Mouse (Mus musculus) embryonic fibroblast, embryonic 13.5 days (primary cell): ENCODE data around the gene Stradb. TPM values are rescaled to one million over a fixed set of nuclear protein-coding genes. Genes with fewer than 3 reads are reported as not detected.

ENCODE experiments used
- H3K27ac ChIP-seq: 2 replicates; pipeline ENCODE4 v1.5.1; 2012; ENCODE audit warnings: low read length, control low read depth, inconsistent platforms; ENCODE audit not compliant: insufficient read depth
- H3K4me1 ChIP-seq: 2 replicates; pipeline ENCODE4 v1.6.1; 2011; ENCODE audit warnings: low read length; ENCODE audit not compliant: control insufficient read depth, insufficient read depth
- H3K4me3 ChIP-seq: 2 replicates; pipeline ENCODE4 v1.5.1; 2011; ENCODE audit warnings: mild to moderate bottlenecking, control low read depth, low read length; ENCODE audit not compliant: insufficient read depth
- CTCF ChIP-seq: IDR thresholded peaks from 2 replicates; pipeline ENCODE4 v1.5.1; 2011; ENCODE audit warnings: mild to moderate bottlenecking, control low read depth, low read length, moderate library complexity, borderline replicate concordance; ENCODE audit not compliant: insufficient read depth
- POLR2A ChIP-seq: IDR thresholded peaks from 2 replicates; pipeline ENCODE4 v1.6.1; 2011; ENCODE audit warnings: low read depth, mild to moderate bottlenecking, control low read depth, low read length, moderate library complexity
- polyA plus RNA-seq: library from polyadenylated mRNA; stranded (reverse); fragments of >200 nt; gene quantifications from 2 replicates; pipeline ENCODE4 v1.2.4, GENCODE M21; 2011; ENCODE audit warnings: low read depth; ENCODE audit not compliant: missing spikeins, insufficient read length

Stradb gene
- 16.1 and 16.8 TPM in 2 replicates for polyA plus RNA-seq

DNA sequence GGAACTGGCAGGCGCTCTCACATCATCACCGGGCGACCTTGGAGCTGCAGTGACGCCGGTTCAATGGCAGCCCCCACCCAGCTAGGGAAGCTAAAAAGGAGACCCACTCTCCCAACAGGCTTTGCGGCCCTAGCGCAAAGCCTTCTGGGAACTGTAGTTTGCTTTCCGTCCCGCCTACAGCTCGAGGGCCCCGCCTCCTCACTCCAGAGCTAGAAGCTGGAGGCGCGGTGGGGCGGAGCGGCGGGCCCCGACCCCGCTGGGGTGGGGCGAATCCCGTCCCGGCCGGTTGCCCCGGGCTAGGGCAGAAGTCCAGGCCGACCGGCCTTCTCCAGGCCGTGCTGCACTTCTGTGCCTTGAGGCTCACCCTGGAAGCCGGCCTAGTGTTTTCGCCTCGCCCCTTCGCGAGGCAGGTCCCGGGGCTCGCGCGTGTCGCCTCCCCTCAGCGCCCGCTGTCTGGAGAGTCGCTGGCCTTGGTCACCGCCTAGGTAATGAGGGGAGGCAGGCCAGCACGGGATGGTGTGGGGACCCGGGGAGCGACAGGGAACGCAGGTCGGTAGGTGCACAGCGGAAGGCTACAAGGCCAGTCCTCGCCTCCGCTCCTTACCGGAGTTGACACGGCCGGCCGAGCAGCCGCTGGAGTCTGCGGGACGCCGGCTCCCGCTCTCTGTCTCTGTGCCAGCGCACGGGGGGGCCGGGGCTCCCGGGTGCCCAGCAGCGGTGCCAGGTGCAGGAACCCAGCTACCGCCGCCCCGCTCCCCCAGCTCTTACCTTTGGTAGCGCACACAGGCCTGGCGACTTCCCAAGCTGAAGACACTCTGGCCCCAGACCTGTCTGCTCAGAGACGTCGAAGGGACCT, at the start of gene Stradb, which contains the start of gene Trak2:
TSS of gene Stradb (plus strand) at position 157 of the 856 bp plus-strand sequence.
TSS of gene Trak2 (minus strand) at position 65 of the 856 bp plus-strand sequence.
- H3K4me3 ChIP-seq, result peak within 1 kb of the TSS; percentile 90
- TF ChIP-seq CTCF (no peak), POLR2A (peak; percentile 77)
- peaks cover 6% of the 10 kb centered on the region; the same call in 1 of the 2 replicates for H3K4me1 ChIP-seq
- peak within 1 kb of the TSS; percentile 38; the same call in 1 of the 2 replicates for H3K27ac ChIP-seq

- no peak overlapping the region for H3K27ac ChIP-seq
- no peak overlapping the region for H3K4me3 ChIP-seq
- no peaks in the 10 kb centered on the region for H3K4me1 ChIP-seq
- TF ChIP-seq CTCF (no peak), POLR2A (no peak)
Measured at GRCm38 (mm10) chr1:58926664-58927063, 46.7 kb upstream of the Stradb start.

- Histone ChIP-seq H3K27ac (no peak overlapping the region), H3K4me1 (no peaks in the 10 kb centered on the region), H3K4me3 (no peak overlapping the region)
- TF ChIP-seq CTCF (no peak), POLR2A (no peak)
Measured at GRCm38 (mm10) chr1:58936746-58937605, 36.3 kb upstream of the Stradb start.

GRCm38 (mm10) chr1:58937606-58938099, 35.7 kb upstream of the Stradb start:
- no peaks in the 10 kb centered on the region for H3K4me1 ChIP-seq
- H3K4me3 ChIP-seq, result no peak overlapping the region
- TF ChIP-seq POLR2A, result no peak
- no peak for TF ChIP-seq CTCF
- H3K27ac ChIP-seq, result no peak overlapping the region

DNA sequence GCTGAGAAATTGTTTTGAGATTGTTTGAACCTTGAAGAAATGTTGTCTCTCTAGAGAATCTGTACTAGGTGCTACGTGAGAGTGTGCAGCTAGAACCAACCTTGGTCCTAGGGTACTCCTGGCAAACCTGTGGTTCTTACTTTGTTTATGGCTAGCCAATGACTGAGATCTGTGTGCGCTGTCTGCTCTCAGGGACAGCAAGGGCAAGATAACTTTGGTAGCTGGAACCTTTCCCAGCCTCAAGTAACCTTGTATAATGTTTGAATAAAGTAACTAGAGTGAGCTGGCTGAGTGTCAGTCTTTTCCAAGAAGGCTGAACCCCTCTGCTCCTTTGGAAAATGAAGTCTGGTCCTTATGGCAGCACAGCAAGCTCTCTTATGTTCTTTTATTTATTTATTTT, 27.8 kb upstream of the Stradb start:
- peaks cover 4% of the 10 kb centered on the region; the same call in 1 of the 2 replicates for H3K4me1 ChIP-seq
- H3K27ac ChIP-seq, result no peak overlapping the region
- H3K4me3 ChIP-seq, result no peak overlapping the region
- TF ChIP-seq CTCF (no peak), POLR2A (no peak)

GRCm38 (mm10) chr1:58945960-58946670, 27.2 kb upstream of the Stradb start:
- TF ChIP-seq POLR2A, result no peak
- TF ChIP-seq CTCF, result no peak
- H3K4me3 ChIP-seq, result no peak overlapping the region
- no peak overlapping the region for H3K27ac ChIP-seq
- H3K4me1 ChIP-seq, result peaks cover 9% of the 10 kb centered on the region

- TF ChIP-seq POLR2A, result no peak
- H3K4me1 ChIP-seq, result peaks cover 11% of the 10 kb centered on the region
- no peak overlapping the region for H3K4me3 ChIP-seq
- no peak overlapping the region for H3K27ac ChIP-seq
Measured at GRCm38 (mm10) chr1:58946718-58947117, 26.6 kb upstream of the Stradb start.

DNA sequence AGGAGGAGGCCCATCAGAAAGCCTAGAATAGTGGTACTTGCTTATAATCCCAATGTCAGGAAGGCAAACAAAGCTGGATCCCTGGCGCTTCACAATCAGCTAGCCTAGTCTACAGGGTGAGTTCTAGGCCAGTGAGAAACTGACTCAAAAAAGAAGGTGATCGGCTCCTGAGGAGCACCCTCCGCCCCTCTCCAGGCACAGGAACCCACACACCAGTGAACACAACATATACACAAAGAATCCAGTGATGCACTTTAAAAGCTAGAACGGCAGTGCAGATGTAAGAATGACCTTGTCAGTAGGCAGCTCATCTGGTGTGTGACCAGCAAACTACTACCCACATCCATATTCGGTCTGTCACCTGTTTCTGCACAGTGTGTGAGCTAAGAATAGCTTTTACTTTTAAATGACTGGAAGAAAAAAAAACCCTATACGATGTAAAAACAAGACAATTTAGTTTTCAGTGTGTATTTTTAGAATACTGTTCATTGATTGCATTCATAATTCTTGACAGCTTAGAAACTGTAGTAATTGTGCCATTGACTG, 23.7 kb upstream of the Stradb start:
- no peak for TF ChIP-seq CTCF
- TF ChIP-seq POLR2A, result no peak
- no peak overlapping the region for H3K4me3 ChIP-seq
- H3K4me1 ChIP-seq, result peaks cover 24% of the 10 kb centered on the region
- H3K27ac ChIP-seq, result no peak overlapping the region

- Histone ChIP-seq H3K27ac (peak overlapping the region; percentile 20), H3K4me1 (peaks cover 24% of the 10 kb centered on the region), H3K4me3 (no peak overlapping the region)
- no peak for TF ChIP-seq CTCF
- no peak for TF ChIP-seq POLR2A
Measured at GRCm38 (mm10) chr1:58950899-58951648, 22.2 kb upstream of the Stradb start.
